Comparison of ENCODE assay signal across 23 mouse cellular contexts in the genomic region with DNA sequence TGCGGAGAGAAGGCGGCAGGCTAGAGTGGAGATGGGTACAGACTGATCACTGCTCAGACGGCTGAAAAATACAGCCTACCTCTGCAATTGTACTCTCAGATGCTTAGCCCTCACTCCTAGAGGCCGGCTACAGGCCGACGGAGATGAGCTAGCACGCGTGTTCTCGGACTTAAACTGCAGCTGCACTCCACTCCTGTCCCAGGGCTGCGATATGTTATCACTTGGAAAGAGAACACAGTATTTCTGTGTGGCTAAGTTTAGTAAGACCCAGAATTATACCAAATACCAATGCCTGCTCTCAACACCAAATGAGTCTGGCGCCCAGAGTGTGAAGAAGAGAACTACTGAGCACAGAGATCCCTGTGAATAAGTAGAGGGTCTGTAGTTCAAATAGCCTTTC. TPM values are rescaled to one million over a fixed set of nuclear protein-coding genes. Genes with fewer than 3 reads are reported as not detected.
DNase-seq lines count a peak whose midpoint lies in the region; ATAC-seq lines count a peak whose summit lies in the region.
"Had no signal": no experiment of that assay in that cellular context is flagged by ENCODE, and none has a peak within 500 bp of the region (broad histone marks: within the 10 kb centered on the region; RNA-seq: fewer than 3 reads in every experiment).

No protein-coding gene starts in this region.

- no peaks in the 10 kb centered on the region for H3K36me3 ChIP-seq in heart, embryonic 15.5 days
- H3K36me3 ChIP-seq: embryonic facial prominence, embryonic 13.5 days; hindbrain, embryonic 12.5 days had no signal

- intact Hi-C loops in heart, postnatal 10 days (cut with DNase I), result no loop called here

- no peaks in the 10 kb centered on the region for H3K9me3 ChIP-seq in heart, embryonic 15.5 days (replicated peaks)
- H3K9me3 ChIP-seq: embryonic facial prominence, embryonic 13.5 days; forebrain, embryonic 13.5 days; hindbrain, embryonic 12.5 days had no signal

- DNase-seq in frontal cortex, postnatal 14 days (ENCODE audit: low spot score in 2 of 2), result no peak
- peak; percentile 31 for DNase-seq in heart, adult 8-10 months (ENCODE audit: low spot score)
- DNase-seq in heart, adult 11 months, result no peak
- no peak for DNase-seq in heart, postnatal 10 days
- DNase-seq: adrenal gland, postnatal 10 days; cerebellum, adult 18-20 months; cerebellum, adult 9-11 months; cerebellum, postnatal 36 days; gastrocnemius, adult 2 months; gastrocnemius, postnatal 25 days; kidney, adult 8-10 months had no signal

- no peak overlapping the region for H3K4me3 ChIP-seq in heart, embryonic 15.5 days
- H3K4me3 ChIP-seq: embryonic facial prominence, embryonic 13.5 days; forebrain, embryonic 13.5 days; gastrocnemius, adult 2 months; hindbrain, embryonic 12.5 days had no signal

- H3K4me1 ChIP-seq in heart, embryonic 15.5 days (replicated peaks), result peaks cover 18% of the 10 kb centered on the region
- H3K4me1 ChIP-seq: embryonic facial prominence, embryonic 13.5 days; forebrain, embryonic 13.5 days; hindbrain, embryonic 12.5 days had no signal

- H3K27me3 ChIP-seq in heart, embryonic 15.5 days, result no peaks in the 10 kb centered on the region
- H3K27me3 ChIP-seq: embryonic facial prominence, embryonic 13.5 days; forebrain, embryonic 13.5 days; hindbrain, embryonic 12.5 days had no signal

- H3K9ac ChIP-seq in heart, embryonic 15.5 days, result no peak overlapping the region
- H3K9ac ChIP-seq: embryonic facial prominence, embryonic 13.5 days; forebrain, embryonic 13.5 days; hindbrain, embryonic 12.5 days had no signal

- WGBS in heart, embryonic 15.5 days, result 47% methylated on average over 11 of the region's 11 CpGs

- no peak overlapping the region; the same call in 1 of the 2 replicates for H3K4me2 ChIP-seq in heart, embryonic 15.5 days
- H3K4me2 ChIP-seq: embryonic facial prominence, embryonic 13.5 days; forebrain, embryonic 13.5 days; hindbrain, embryonic 12.5 days had no signal

- peak; percentile 63 for ATAC-seq in frontal cortex, adult (ENCODE audit: low TSS enrichment)
- peak; percentile 73; the same call in 1 of the 2 replicates for ATAC-seq in heart, embryonic 15.5 days (replicated peaks; ENCODE audit: insufficient number of reproducible peaks, insufficient read depth, low FRiP score, low read depth)
- ATAC-seq in cerebellum, adult (ENCODE audit: insufficient number of reproducible peaks, low FRiP score, low TSS enrichment), result no peak
- ATAC-seq: forebrain, embryonic 13.5 days; hindbrain, embryonic 16.5 days; inflammation-experienced regulatory T-cells, adult 6 months; intestine, postnatal 0 days had no signal

- H3K27ac ChIP-seq in heart, embryonic 15.5 days, result peak overlapping the region; percentile 43
- H3K27ac ChIP-seq: embryonic facial prominence, embryonic 13.5 days; forebrain, embryonic 13.5 days; gastrocnemius, adult 2 months; hindbrain, embryonic 12.5 days had no signal

RNA-seq across cellular contexts. Expression of a gene that starts 23.0 kb away (rescaled TPM):
- 10 to 100 TPM in 3 of 4 experiments, 1 to 10 TPM in 1; 9.5 to 26.9 (median 14.3) TPM for total RNA-seq in heart, adult 8-10 months (2022)
- polyA plus RNA-seq in heart, embryonic 15.5 days (2015; fragmentation: Nextera tagmentation; extraction: Ambion mirVana), result 30.5 and 51.0 TPM in 2 replicates
- 1 to 10 TPM; 2.3 to 3.4 TPM for total RNA-seq in heart, postnatal 10 days (2021)
- total RNA-seq: gastrocnemius, postnatal 25 days; granulocyte monocyte progenitor cell, adult 5-6 weeks; MEL had no signal
- polyA plus RNA-seq: C2C12; forebrain, embryonic 13.5 days; hindbrain, embryonic 12.5 days; hindbrain, embryonic 16.5 days had no signal
